Mouse (Mus musculus): ENCODE results near the gene Rundc3b.

The Rundc3b gene

DNA sequence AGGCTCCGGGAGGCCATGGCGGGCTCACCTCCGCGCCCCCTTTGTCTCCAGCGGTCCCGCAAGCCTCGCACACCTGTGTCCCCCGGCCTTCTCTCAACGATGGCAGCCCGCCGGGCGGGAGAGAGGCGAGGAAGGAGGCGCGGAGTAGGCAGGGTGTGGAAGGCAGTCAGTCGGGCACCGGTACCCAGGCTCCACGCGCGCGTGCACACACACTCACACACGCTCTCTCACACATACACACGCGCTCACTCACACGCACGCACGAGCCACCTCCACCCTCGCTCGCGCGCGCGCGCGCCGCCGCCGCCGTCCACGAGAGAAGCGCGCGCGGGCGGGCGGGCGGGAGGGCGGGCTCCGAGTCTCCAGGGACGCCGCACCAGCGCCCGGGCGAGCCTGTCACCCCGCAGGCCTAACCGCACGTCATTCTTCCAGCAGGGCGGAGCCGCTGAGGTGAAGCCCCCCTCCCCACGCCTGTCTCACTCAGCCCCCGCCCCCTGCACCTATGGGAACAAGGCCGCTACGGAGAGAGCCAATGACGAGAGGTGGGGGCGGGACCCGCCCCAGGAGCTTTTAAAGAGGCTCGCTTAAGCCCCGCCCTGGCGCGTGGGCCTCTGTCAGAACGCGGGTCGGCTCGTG lies at the start of gene Rundc3b:
Gene Rundc3b, minus strand, starts transcription at position 357 of the 636 bp plus-strand sequence.
- WGBS: under 1% methylated on average over 67 of the region's 74 CpGs

DNA sequence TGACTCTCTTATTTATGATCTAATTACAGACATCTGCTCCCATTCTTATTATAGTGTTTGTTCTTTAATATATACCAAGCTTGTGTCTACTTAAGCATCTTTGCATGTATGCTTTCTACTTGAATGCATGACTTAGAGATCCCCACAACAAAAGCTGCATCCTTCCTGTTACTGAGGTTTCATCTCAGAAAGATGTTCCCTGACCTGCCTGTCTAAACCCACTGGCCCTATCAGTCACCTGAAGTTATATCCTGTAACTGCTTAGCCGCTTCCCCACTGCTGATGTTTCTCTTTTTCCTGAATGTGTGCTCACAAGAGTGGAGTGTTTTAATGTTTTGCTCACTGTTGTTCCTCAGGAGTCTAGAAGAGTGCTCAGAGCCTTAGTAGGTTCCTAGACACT lies 46.9 kb upstream of the Rundc3b start:
- 100% methylated on average over 1 of the region's 1 CpGs for WGBS

DNA sequence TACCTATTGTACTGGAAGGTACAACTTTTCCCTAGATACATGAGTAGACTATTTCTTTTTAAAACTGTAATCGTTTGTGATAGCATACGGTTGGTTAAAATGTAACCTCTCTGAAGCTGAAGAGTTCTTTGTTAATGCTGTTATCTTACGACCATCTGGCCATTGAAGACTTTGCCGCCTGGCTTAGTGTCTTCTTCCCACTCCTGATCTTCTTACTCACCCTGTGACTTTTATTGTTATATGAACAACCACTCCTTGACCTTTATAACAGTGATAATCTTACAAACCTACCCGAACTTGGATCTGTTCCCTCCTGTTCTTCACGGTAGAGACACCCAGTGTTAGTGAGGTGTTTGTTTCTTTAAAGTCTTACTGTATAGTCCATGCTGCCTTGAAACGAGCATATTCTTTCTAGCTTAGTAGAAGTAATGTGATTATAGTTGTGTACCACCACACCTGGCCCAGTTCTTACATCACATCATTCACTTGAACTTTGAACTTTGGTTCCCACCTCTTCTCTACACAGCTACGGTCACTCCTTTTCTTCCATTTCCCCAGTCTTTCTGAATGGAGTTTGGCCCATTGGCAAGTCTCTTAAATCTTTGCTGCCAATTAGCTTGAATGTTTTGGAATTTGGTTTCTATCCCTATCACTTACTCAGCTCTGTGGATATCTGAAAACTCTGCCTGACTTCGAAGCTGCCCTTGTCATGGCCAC lies 45.2 kb upstream of the Rundc3b start:
- WGBS: 82% methylated on average over 9 of the region's 9 CpGs

DNA sequence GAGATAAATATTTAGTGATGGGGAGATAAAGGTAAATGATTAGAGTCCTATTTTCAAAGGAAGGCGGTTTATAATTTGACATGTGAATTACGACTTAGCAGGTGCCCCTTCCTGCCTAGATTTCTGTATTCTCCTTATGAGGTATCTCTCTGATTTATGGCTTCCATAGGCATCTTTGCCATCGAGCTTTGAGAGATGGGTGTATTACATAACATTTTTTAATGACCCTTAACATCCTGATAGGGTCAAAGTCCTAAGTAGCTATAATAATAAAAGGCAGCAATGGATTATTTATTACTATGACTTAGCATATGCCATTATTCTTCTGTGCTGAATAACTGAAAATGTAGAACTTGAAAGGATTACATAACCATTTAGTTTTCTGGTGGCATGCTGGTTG lies 41.9 kb upstream of the Rundc3b start:
- WGBS: 82% methylated on average over 3 of the region's 3 CpGs

DNA sequence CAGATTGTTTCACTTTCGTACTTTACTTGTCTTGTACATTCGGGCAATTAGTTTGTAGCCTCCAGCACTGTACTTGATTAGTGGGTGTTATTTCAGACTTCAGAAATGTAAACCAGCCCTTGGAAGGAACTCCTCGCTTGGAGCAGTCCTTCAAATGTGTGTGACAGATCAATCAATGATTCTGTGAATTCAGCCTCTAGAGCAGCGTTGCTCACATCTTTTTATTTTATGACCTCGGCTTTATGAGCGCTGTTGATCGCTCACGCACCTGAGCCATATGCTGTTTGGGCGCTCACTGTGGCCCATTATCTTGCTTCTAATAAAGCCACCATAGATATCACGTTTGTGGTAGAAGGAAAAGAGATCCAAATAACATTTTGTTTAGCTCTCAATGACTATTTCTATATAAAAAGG lies 38.0 kb upstream of the Rundc3b start:
- 67% methylated on average over 10 of the region's 10 CpGs for WGBS

DNA sequence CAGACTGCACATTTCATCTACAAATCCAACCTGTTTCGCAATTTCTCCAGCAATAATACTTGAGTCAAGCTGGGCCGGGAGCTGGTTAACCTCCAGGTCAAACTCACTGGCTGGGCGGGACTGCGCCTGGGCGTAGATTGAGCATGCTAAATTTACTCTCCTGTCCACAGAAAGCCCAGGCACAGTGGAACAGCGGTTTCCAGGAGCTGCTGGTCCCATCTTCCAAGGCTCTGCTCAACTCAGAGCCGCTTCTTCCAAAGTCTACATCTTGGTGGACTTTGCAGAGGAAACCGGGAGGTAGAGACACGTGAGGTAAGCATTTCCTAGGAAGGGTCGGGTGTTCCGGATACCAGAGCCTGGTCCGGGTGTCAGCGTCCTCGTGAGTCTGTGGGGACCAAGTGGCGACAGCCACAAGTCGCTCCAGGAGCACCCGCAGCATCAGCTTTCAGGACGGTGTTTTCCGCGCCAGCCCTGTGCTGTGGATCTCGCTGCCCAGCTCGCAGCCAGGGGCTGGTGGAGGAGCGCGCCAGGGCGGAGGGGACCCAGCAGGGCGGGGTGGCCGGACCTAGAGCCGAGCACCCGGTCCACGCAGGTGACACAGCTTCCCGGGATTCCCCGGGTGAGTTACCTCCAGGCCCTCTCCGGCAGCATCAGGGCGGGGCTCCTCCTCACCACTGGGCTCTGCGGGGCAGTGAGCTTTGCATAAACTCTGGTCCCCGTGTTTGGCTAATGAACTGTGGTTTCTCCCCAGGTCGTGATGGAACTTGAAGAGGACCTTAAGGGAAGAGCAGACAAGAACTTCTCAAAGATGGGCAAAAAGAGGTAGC lies 37.4 kb upstream of the Rundc3b start, which contains the start of gene Abcb1a:
Gene Abcb1a, plus strand, starts transcription at position 167 of the 827 bp plus-strand sequence.
- WGBS: 19% methylated on average over 37 of the region's 37 CpGs

GRCm38 (mm10) chr5:8652085-8652484 lies 29.3 kb upstream of the Rundc3b start:
- WGBS: 75% methylated on average over 2 of the region's 2 CpGs

GRCm38 (mm10) chr5:8648300-8648699 lies 25.5 kb upstream of the Rundc3b start:
- 56% methylated on average over 4 of the region's 4 CpGs for WGBS

DNA sequence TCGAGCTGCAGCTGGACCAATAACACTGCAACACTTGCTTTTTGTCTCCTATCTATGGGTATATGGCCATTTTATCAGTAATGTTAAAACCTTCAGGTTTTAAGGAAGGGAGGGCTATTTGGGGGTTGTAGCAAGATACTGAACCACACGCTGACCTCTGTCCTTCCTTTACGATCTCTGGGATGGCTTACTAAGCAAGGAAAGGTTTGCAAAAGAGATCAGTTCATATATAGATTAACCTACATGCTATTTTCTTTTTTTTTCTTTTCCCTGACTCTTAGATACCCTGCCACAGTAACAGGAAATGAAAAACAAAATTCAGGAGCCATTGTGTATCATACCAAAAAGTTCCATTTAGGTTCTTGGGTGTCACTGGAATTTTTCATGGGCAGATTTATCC lies 10.1 kb upstream of the Rundc3b start:
- 86% methylated on average over 3 of the region's 3 CpGs for WGBS

DNA sequence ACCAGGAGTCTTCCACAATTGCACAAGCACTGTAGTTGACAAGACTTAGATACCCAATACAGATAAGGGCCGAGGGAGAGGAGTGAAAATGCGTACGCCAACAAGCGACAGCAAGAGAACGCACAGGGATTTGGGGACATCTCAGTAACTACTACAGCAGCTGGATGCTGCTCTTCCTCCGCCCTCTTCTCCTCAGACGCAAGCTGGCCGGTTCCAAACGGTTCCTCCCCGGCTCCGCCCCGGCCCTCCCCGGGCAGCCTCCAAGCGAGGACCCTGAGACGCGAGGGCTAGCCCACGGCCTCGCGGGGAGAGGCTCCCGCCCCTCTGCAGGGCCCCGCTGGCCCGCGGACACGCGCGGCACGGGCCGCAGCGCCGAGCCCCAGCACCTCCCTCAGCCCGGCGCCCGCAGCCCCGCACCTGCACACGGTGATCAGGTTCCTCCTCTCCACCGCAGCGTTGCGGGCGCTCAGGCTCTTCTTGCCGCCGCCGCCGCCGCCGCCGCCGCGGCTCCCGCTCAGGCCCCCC lies 619 bp downstream of the Rundc3b start:
- WGBS: 1% methylated on average over 37 of the region's 49 CpGs

- WGBS: 54% methylated on average over 3 of the region's 3 CpGs
Measured at GRCm38 (mm10) chr5:8571118-8571517, 51.6 kb downstream of the Rundc3b start.

GRCm38 (mm10) chr5:8566867-8567266 lies 55.9 kb downstream of the Rundc3b start:
- WGBS: 53% methylated on average over 3 of the region's 3 CpGs

DNA sequence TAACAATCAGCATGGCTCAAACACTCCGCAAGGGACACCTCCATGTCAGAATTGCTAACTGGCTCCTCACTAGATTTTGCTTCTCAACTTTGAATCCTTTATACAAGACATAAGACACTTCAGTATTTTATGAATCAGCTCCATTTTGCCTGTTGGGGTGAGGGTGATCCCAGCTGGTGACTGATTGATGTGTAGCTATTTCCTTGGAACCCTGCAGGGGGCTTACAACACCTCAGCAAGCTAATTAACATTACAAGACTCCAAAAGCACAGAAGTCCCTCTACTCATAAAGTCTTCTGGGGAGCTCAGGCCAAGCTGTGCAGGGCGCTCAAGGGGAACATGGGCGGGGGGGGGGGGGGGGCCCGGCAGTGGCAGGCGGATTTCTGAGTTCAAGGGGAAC lies 78.2 kb downstream of the Rundc3b start:
- WGBS: 42% methylated on average over 4 of the region's 5 CpGs

DNA sequence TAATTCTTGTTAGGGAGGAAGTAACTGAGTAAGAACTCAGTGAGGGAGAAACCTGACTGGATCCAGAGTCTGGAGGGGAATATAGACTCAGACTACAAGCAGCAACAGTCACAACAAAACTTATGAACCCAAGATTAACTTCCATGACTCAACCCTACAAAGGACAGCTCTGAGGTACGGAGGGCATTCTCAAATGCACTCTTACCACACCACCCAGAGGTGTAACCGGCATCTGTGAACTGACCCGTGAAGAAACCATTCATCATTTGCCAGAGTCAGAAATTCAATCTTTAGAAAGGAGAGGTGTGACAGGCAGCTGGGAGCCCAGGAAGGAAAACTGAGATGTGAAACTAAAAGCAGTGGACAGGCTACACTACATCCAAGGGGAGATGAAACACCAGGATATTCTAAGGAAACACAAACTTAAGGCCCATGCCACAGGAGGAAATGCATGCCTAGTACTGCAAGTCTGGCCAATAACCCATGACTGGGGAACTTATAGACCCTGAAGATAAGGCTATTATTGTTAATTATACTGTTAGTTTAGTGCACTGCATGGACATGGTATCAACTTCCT lies 80.0 kb downstream of the Rundc3b start:
- 75% methylated on average over 3 of the region's 3 CpGs for WGBS

DNA sequence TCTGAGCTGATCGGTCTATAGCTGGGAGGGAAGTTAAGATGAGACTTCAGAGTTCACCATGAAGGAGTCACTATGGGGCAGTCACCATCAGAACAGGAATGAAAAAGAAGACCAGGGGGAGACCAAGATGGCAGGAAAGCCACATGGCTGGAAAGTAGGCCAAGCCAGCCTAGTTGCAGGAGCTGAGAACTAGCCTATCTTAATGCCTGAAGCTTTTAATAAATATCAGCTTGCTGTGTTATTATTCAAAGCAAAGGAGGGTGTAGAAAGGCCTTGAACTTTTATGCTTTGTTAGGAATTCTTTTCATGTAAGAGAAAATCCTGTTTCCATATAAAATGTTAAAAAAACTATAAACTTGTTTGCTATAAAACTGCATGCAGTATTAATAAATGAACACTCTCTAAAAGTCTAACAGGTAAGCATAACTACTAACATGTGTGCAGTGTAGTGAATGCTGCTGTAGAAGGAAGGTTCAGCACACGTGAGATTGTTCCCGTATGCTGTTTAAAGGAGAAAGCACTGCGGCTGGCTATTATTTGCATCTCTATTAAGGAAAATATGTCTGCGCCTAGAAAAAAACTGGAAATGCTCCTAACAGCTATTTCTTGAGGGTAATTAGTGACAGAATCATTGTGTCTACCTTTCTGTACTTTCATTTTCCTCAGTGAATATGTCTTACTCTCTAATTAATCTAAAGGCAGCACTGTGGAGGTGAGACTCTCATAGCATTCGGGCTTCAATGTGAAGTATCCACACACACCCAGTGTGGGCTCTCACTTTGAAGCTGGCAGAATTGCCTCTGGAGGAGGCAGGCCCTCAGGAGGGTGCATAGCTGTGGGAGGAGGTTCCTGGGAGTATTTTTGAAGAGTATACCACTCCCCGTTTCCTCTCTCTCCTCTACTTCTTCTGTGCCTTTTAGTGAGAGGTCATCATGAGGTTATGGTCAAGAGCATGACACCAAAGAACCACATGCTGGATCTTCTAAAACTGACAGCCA lies 81.3 kb downstream of the Rundc3b start:
- 69% methylated on average over 7 of the region's 7 CpGs for WGBS

GRCm38 (mm10) chr5:8519006-8519405 lies 103.7 kb downstream of the Rundc3b start:
- 63% methylated on average over 3 of the region's 3 CpGs for WGBS

- 72% methylated on average over 4 of the region's 4 CpGs for WGBS
Measured at GRCm38 (mm10) chr5:8491778-8492177, 131.0 kb downstream of the Rundc3b start.

GRCm38 (mm10) chr5:8489471-8490110 lies 133.2 kb downstream of the Rundc3b start:
- 32% methylated on average over 6 of the region's 6 CpGs for WGBS

DNA sequence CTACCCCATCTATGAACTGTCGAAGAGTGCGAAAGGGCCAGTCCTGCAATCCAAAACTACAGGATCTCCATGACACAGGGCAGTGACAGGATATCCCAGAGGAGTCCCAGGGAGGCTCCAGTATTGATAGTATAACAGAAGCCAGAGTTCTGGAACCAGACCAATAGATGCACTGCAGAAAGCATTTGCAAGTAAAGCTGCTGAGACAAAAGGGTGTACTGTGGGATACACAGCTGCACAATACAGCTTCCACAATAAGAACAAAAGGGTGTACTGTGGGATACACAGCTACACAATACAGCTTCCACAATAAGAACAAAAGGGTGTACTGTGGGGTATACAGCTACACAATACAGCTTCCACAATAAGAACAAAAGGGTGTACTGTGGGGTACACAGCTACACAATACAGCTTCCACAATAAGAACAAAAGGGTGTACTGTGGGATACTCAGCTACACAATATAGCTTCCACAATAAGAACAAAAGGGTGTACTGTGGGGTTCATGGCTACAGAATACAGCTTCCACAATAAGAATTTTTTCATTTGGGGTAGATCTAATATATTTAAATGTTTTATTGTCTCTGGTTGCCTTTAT lies 134.0 kb downstream of the Rundc3b start:
- 66% methylated on average over 2 of the region's 2 CpGs for WGBS

All from cerebral cortex, adult 2 months (tissue).